Mouse (Mus musculus) neural tube, embryonic 14.5 days (tissue): Measurements from ENCODE around the gene Mlh1. TPM values are rescaled to one million over a fixed set of nuclear protein-coding genes. Genes with fewer than 3 reads are reported as not detected.

Experiments
- ATAC-seq: fragments of 200-750 bp; cut with Nextera tagmentation; 2 replicates; pipeline ENCODE4 v1.8.0; 2017; ENCODE audit warnings: low read depth, mild to moderate bottlenecking, moderate TSS enrichment, moderate library complexity
- H3K27ac ChIP-seq: fragments of 300-500 bp; sonication (generic); 2 replicates; pipeline ENCODE4 v1.5.1; 2014; ENCODE audit warnings: low read depth, mild to moderate bottlenecking, control low read depth, low read length, moderate library complexity, mixed read lengths
- H3K27me3 ChIP-seq: fragments of 300-500 bp; sonication (generic); 2 replicates; pipeline ENCODE4 v1.6.1; 2014; ENCODE audit warnings: low read length; ENCODE audit not compliant: control insufficient read depth, insufficient read depth
- H3K36me3 ChIP-seq: fragments of 300-500 bp; sonication (generic); 2 replicates; pipeline ENCODE4 v1.6.1; 2014; ENCODE audit warnings: low read length, mixed read lengths; ENCODE audit not compliant: control insufficient read depth, insufficient read depth
- H3K4me1 ChIP-seq: fragments of 300-500 bp; sonication (generic); 2 replicates; pipeline ENCODE4 v1.6.1; 2014; ENCODE audit warnings: low read length; ENCODE audit not compliant: control insufficient read depth, insufficient read depth
- H3K4me2 ChIP-seq: fragments of 300-500 bp; sonication (generic); 2 replicates; pipeline ENCODE4 v1.6.1; 2014; ENCODE audit warnings: mild to moderate bottlenecking, low read depth, low read length, control low read depth
- H3K4me3 ChIP-seq: fragments of 300-500 bp; sonication (generic); 2 replicates; pipeline ENCODE4 v1.5.1; 2014; ENCODE audit warnings: low read depth, low read length, control low read depth, mixed read lengths
- H3K9ac ChIP-seq: fragments of 300-500 bp; sonication (generic); replicated peaks from 2 replicates; pipeline ENCODE4 v1.6.1; 2014; ENCODE audit warnings: low read depth, mild to moderate bottlenecking, control low read depth, low read length, mixed read lengths
- H3K9me3 ChIP-seq: fragments of 300-500 bp; sonication (generic); 2 replicates; pipeline ENCODE4 v1.6.1; 2016; ENCODE audit warnings: low read length; ENCODE audit not compliant: control insufficient read depth
- WGBS: fragments of 180-500 bp; shearing (Covaris S2); extraction: QIAGEN DNeasy Blood & Tissue Kit; methylation state at CpG from one replicate; pipeline ENCODE4 v1.1.7; 2014; 5-methylcytosine and 5-hydroxymethylcytosine counted together
- polyA plus RNA-seq: library from polyadenylated mRNA; unstranded; fragments of >200 nt; fragmentation: Nextera tagmentation; extraction: Ambion mirVana; gene quantifications from 2 replicates; pipeline ENCODE4 v1.2.1, GENCODE M21; 2014

The Mlh1 gene
- polyA plus RNA-seq, 1 experiment from 2014 or later, result 26.5 TPM

GRCm38 (mm10) chr9:111211122-111212041, 60.2 kb downstream of the Mlh1 start:
- Histone ChIP-seq H3K4me3 (no peak overlapping the region), H3K9me3 (no peaks in the 10 kb centered on the region), H3K27me3 (no peaks in the 10 kb centered on the region), H3K36me3 (peaks cover 6% of the 10 kb centered on the region), H3K4me1 (no peaks in the 10 kb centered on the region), H3K27ac (no peak overlapping the region), H3K9ac (no peak overlapping the region), H3K4me2 (no peak overlapping the region)
- no peak for ATAC-seq
- WGBS, result 87% methylated on average over 10 of the region's 10 CpGs

- no peaks in the 10 kb centered on the region for H3K27me3 ChIP-seq
These were observed 61.2 kb downstream of the Mlh1 start for GRCm38 (mm10) chr9:111210412-111210811.

GRCm38 (mm10) chr9:111209158-111209699, 62.4 kb downstream of the Mlh1 start:
- no peaks in the 10 kb centered on the region for H3K4me1 ChIP-seq
- no peaks in the 10 kb centered on the region for H3K27me3 ChIP-seq
- no peak overlapping the region for H3K4me2 ChIP-seq
- no peak overlapping the region for H3K9ac ChIP-seq
- no peak for ATAC-seq
- H3K9me3 ChIP-seq, result no peaks in the 10 kb centered on the region
- H3K27ac ChIP-seq, result no peak overlapping the region
- no peak overlapping the region for H3K4me3 ChIP-seq
- 91% methylated on average over 7 of the region's 7 CpGs for WGBS
- H3K36me3 ChIP-seq, result peaks cover 11% of the 10 kb centered on the region

More at GRCm38 (mm10) chr9:111210412-111210811, 61.2 kb downstream of the Mlh1 start:
- Histone ChIP-seq H3K36me3 (peaks cover 11% of the 10 kb centered on the region), H3K9ac (no peak overlapping the region), H3K27ac (no peak overlapping the region), H3K4me1 (no peaks in the 10 kb centered on the region), H3K4me3 (no peak overlapping the region), H3K9me3 (no peaks in the 10 kb centered on the region), H3K4me2 (no peak overlapping the region)
- ATAC-seq, result no peak
- 86% methylated on average over 4 of the region's 4 CpGs for WGBS

GRCm38 (mm10) chr9:111208185-111208584, 63.4 kb downstream of the Mlh1 start:
- Histone ChIP-seq H3K27me3 (no peaks in the 10 kb centered on the region), H3K4me1 (no peaks in the 10 kb centered on the region), H3K9ac (no peak overlapping the region), H3K36me3 (peaks cover 11% of the 10 kb centered on the region), H3K27ac (no peak overlapping the region), H3K4me3 (no peak overlapping the region), H3K4me2 (no peak overlapping the region), H3K9me3 (no peaks in the 10 kb centered on the region)
- 96% methylated on average over 3 of the region's 3 CpGs for WGBS
- ATAC-seq, result no peak

GRCm38 (mm10) chr9:111207683-111208082, 63.9 kb downstream of the Mlh1 start:
- H3K9me3 ChIP-seq, result no peaks in the 10 kb centered on the region

GRCm38 (mm10) chr9:111204601-111205375, 66.8 kb downstream of the Mlh1 start:
- Histone ChIP-seq H3K4me3 (no peak overlapping the region), H3K27me3 (no peaks in the 10 kb centered on the region), H3K4me2 (no peak overlapping the region), H3K4me1 (no peaks in the 10 kb centered on the region), H3K36me3 (peaks cover 14% of the 10 kb centered on the region), H3K27ac (no peak overlapping the region), H3K9ac (no peak overlapping the region), H3K9me3 (no peaks in the 10 kb centered on the region)
- ATAC-seq, result no peak
- WGBS, result 81% methylated on average over 9 of the region's 9 CpGs

More at GRCm38 (mm10) chr9:111207683-111208082, 63.9 kb downstream of the Mlh1 start:
- H3K27me3 ChIP-seq, result no peaks in the 10 kb centered on the region
- no peak overlapping the region for H3K4me3 ChIP-seq
- WGBS, result 62% methylated on average over 3 of the region's 3 CpGs
- H3K4me1 ChIP-seq, result no peaks in the 10 kb centered on the region
- no peak for ATAC-seq
- no peak overlapping the region for H3K27ac ChIP-seq
- no peak overlapping the region for H3K9ac ChIP-seq
- peaks cover 11% of the 10 kb centered on the region for H3K36me3 ChIP-seq
- no peak overlapping the region for H3K4me2 ChIP-seq

- no peaks in the 10 kb centered on the region for H3K4me1 ChIP-seq
- H3K4me2 ChIP-seq, result no peak overlapping the region
- no peak overlapping the region for H3K4me3 ChIP-seq
- no peak for ATAC-seq
- H3K9me3 ChIP-seq, result no peaks in the 10 kb centered on the region
- 0 out of 2 replicates have a peak, but pooled peaks cover 3% of the 10 kb centered on the region for H3K36me3 ChIP-seq
- H3K27me3 ChIP-seq, result no peaks in the 10 kb centered on the region
- no peak overlapping the region for H3K27ac ChIP-seq
- no peak overlapping the region for H3K9ac ChIP-seq
These were observed 71.4 kb downstream of the Mlh1 start for GRCm38 (mm10) chr9:111200208-111200607.

GRCm38 (mm10) chr9:111198332-111198731, 73.3 kb downstream of the Mlh1 start:
- no peaks in the 10 kb centered on the region for H3K4me1 ChIP-seq
- WGBS, result 90% methylated on average over 1 of the region's 1 CpGs
- H3K27ac ChIP-seq, result no peak overlapping the region
- H3K36me3 ChIP-seq, result 0 out of 2 replicates have a peak, but pooled peaks cover 3% of the 10 kb centered on the region
- no peaks in the 10 kb centered on the region for H3K9me3 ChIP-seq
- no peak overlapping the region for H3K4me3 ChIP-seq
- no peak overlapping the region for H3K4me2 ChIP-seq
- no peaks in the 10 kb centered on the region for H3K27me3 ChIP-seq
- H3K9ac ChIP-seq, result no peak overlapping the region
- ATAC-seq, result no peak
